Mouse (Mus musculus): ENCODE measurements around the gene Tnni2.

Gene Tnni2

DNA sequence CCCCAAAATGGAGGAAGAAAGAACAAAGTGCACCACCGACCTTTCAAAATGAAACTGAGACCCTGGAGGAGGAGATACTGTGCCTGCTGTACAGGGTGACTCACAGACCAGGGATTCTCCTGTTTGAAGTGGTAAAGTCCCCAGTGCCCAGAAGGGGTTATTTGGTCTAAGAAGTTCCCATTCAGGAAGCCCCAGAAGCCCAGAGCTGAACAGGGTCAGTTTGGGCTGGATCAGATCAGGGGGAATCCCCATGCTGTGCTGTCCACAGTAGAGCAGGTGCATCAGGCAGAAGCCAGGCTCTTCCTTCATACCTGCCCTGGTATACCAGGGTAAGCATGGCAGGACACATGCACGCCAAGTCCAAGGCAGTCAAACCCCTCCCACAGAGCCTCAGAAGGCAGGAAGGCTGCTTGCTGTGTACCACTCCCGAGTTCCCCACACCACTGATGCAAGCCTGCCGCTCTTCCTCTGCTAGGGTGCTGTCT is 21.0 kb downstream of the Tnni2 start:
- TF ChIP-seq GATA4 (IDR thresholded peaks at IDR 0.05; ENCODE audit: insufficient replicate concordance, low read length): no peak

DNA sequence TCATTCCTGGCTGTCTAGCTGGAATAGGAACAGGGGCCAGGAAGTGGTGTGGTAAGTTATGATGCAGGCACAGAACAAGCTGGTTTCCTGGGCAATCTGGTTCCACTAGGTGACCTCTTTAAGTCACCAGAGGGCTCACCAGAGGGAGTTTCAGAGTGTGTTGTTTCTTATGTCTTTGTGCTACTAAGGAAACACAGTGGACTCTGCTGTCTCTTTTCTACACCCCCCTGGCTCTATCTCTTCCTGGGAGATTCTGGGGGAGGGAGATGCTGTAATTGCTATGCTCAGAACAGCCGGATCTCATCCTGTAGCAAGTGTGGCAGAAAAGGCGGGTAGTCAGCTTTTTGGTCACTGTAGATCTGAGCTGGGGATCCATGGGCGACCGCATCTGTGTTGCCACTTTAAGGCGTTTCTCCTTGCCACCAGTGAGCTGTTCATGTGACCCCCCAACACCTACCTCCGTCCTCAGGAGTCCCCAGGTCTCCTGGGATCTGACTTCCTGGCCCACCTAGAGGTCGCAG is 28.6 kb downstream of the Tnni2 start:
- no peak for TF ChIP-seq GATA4 (IDR thresholded peaks at IDR 0.05; ENCODE audit: insufficient replicate concordance, low read length)

DNA sequence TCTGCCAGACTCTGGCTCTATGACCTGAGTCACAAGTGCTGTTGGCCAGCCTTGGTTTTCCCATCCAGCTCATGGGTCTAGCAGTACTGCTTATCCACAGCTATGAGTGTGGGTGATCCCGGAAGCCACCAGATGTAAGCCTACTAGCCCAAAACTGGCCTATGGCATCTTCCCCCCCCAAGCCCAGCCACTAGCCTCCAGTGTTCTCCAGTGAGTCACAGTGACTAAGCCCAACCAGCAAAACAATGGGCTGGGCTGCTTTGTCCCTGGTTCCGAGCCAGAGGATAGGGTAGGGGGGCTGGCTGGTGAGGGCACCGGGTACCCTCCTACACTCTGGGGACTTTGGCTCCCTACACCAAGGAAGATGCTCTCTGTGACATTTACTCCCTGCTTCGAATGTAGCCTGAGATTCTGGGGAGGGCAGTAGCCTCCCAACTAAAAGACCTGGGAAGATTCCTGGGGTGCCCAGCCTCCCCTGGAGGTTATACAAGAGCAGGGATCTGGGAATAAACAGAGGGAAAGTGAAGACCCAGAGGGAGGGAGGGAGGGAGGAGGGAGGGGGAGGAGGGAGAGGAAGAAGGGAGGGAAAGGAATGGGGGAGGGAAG is 29.3 kb downstream of the Tnni2 start:
- TF ChIP-seq GATA4 (IDR thresholded peaks at IDR 0.05; ENCODE audit: insufficient replicate concordance, low read length): no peak

DNA sequence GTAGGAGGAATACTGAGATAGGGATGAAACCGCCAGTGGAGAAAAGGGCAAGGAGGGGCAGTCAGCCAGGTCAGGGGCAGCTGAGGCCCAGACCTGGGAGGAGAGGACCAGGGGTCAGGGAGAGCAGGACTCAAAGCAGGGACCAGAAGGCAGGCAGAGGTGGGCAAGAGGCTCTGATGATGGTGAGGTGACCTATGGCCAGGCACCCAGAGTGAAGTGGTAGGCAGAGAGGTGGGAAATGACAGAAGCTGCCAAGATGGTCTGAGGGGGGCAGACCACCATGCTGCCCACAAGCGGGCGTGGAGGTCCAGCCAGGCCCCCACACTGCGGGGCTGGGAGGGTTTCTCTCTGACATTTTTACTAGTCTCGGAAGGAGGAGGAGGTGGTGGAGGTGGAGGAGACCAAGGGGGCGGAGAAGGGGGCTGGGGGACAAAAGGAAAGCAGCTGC is 29.8 kb downstream of the Tnni2 start:
- no peak for TF ChIP-seq GATA4 (IDR thresholded peaks at IDR 0.05; ENCODE audit: insufficient replicate concordance, low read length)

DNA sequence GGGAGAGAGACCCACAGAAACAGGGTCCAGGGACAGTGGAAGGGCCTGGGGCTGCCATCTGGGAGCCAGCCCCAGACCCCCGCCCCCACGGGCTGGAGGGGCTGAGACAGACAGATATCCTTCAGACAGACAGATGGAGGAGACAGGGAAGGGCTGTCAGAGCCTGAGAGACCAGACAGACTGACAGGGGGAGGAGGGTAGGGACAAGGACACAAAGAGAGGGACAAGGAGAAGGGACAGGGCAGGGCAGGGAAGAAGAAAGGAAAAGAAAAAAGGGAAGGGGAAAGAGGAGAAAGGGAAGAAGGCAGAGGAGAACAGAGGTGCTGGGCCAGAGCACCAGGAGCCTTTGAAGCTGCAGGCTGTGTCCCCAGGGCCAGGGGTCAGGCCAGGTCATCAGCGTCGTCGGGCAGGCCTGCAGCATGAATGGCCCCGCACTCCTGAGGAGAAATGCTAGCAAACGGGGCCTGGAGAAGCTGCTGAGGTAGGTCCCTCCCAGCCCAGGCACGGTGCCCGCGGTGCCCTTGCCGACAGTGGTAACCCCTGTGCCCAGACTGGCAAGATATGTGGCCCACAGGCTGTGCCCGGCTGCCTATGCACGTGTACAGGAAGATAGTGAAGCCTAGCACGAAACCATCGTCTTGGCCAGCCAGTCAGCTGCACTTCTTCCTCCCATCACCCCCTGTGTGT is 30.4 kb downstream of the Tnni2 start:
- TF ChIP-seq GATA4 (IDR thresholded peaks at IDR 0.05; ENCODE audit: insufficient replicate concordance, low read length): no peak

DNA sequence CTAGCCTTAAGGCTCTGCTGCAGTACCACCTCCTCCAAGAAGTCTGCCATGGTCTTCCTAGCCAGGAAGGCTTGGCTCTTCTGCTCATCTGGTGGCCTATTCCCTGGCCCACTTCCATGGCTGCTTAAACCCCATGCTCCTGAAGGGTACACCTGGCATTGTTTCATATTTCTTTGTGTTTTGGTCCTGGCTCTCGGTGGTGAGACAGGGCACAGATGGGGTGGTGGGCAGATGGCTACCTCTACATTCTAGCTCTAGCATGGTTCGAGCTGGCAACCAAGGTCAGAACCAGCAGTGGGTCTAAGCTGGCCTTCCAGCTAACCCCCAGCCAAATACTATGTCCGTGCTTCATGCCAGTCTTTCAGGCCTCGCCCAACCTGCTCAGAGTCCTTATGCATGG is 31.3 kb downstream of the Tnni2 start:
- TF ChIP-seq GATA4 (IDR thresholded peaks at IDR 0.05; ENCODE audit: insufficient replicate concordance, low read length): no peak

DNA sequence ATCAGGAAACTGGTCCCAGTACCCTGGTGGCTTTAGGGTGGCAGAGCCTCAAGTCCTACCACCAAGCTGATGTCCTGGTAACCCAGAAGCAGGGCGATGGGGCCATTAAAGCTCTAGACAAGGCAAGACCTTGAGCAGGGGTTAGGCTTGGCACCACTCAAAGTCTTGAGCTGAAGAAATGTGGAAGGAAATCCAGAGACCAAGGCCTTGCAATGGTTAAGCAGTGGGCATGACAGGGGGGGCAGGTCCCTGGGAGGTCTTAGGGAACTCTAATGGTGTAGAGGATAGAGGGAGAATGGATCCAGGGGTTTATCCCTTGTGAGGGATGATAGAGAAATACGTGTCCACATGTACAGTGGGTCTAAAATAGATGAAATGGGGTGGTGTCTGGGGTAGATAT is 31.9 kb downstream of the Tnni2 start:
- TF ChIP-seq GATA4 (IDR thresholded peaks at IDR 0.05; ENCODE audit: insufficient replicate concordance, low read length): no peak

DNA sequence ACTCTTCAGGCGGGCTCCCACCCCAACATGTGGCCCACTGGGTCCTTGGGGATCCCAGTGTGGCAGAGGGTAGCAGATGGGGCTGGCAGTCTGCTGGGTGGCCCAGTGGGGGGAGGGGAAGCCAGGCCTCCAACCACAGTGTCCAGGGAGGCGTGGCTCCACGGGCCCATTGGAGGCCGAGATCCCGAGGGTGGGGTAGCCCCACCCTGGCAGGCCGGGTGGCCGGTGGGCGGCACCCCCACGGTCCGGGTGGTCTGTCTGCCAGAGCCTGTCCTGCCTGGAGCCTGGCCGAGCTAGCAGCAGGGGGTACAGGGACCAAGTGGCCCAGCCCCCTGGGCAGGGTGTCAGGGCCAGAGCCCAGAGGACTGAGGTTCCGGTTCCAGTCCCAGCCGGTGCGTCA is 33.2 kb downstream of the Tnni2 start:
- TF ChIP-seq GATA4 (IDR thresholded peaks at IDR 0.05; ENCODE audit: insufficient replicate concordance, low read length): no peak

DNA sequence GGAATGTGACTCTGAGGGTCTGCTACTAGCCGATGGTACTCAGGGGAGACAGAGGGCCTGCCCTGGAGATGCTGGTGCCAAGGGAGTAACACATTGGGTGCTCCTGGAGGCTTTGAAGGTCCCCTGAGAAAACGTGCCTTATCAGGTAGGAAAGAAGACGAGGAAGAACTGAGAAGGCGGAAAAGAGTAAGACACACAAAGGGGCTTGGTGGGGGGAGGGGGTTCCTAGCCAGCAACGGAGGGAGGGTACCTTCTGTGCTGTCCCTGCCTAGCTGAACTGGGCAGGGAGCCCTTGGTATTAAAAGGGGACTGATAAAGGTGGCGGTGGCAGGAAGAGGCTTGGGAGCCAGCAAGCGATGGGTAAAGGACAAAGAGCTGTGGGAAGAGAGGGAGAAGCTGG is 34.0 kb downstream of the Tnni2 start:
- TF ChIP-seq GATA4 (IDR thresholded peaks at IDR 0.05; ENCODE audit: insufficient replicate concordance, low read length): no peak

DNA sequence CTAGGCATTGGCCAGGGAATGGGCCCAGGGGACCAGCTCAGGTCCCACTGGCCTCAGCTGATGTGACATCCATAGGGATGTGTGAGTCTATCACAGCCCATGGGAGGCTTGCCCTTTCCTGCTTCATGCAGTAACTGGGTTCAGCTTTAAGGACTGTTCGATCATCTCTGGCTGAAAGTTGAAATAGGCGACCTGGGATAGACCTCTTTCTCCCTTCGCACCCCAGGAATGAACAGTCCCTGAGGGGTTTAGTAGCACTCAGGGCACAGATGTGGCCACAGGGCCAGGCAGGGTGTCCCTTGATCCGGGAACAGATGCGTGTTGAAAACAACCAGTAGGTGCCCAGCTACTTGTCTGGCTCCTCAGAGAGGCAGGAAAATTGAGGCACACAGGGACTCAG is 34.7 kb downstream of the Tnni2 start:
- no peak for TF ChIP-seq GATA4 (IDR thresholded peaks at IDR 0.05; ENCODE audit: insufficient replicate concordance, low read length)

DNA sequence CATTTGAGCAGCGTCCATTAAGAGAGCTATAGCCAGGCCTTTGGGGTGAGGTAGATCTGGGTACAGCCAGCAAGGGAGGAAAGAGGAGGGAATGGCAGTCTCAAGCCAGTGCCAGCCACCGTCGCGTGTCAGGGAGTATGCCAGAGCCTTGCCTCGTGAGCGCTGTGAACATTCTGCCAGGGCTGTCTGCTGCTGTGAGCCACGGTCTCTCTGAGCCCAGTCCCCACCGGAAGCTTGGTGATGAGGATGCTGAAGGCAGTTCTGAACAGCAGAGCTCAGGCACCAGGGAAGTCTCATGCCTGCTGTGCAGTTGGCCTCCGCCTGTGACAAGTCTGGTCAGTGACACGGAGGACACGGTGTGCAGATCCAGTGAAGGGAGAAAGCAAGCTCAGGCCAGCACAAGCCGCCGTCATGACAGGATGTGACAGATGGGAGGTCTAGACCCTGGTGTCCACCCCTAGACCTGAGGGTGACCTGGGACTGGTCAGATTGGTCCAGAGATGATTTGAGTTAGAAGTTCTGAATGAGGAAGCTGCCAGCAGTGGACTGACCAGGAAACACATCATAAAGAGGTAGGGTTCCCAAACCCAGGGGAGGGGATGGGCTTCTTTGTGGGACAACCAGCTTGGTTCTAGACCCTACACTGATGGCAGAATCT is 35.3 kb downstream of the Tnni2 start:
- TF ChIP-seq GATA4 (IDR thresholded peaks at IDR 0.05; ENCODE audit: insufficient replicate concordance, low read length): no peak

DNA sequence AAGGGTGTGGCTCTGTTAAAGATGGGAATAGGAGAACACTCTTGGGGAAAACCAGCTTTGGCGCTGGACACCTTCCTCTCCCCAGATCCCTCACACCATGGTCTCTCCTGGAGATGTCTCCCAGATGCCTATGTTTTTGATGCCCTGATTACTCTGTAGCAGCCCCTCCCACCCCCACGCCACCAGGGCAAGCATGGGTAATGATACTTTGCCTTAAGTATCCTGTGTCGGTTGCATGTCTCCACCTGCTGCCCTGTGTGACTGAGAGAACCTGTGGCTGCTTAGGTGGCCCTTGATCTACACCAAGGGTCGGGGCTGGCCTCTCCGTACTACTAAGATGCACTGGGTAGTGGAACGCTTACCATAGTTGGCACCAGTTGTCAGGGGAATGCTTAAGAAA is 36.4 kb downstream of the Tnni2 start:
- no peak for TF ChIP-seq GATA4 (IDR thresholded peaks at IDR 0.05; ENCODE audit: insufficient replicate concordance, low read length)

DNA sequence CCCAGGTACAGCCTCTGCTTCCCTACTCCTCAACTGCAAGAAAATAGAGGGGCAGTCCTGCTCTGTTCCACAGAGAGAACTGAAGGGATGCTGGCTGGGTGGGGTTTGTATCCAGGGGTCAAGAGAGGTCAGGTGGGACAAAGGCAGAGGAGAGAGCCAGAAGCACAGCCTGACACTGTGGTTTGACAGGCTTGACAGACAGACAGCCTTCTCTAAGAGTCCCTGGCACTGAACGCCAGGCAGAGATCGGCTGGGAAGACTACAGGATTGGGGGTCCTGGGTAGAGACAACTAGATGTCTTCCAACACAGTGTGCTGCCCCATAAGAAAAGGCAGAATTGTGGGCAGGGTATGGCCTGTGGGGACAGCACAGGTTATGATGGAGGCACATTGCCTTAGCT is 37.0 kb downstream of the Tnni2 start:
- no peak for TF ChIP-seq GATA4 (IDR thresholded peaks at IDR 0.05; ENCODE audit: insufficient replicate concordance, low read length)

DNA sequence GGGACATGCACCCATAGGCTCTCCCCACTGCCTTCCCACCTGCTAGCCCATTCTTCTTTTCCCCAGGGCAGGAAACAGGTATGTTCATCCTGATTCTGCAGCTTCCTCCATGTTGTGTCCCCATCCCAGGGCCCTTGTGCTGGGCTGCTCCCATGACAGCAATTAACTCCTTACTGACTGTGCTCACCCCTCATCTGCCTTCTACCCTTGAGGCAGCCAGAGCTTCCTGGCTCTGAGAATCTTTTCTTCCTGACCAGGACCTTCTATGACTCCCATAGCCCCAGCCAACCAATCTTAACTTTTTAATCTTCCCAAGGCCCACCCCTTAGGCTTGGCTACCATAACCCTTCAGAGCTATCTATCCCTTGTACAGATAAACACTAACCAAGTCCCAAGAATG is 37.7 kb downstream of the Tnni2 start:
- TF ChIP-seq GATA4 (IDR thresholded peaks at IDR 0.05; ENCODE audit: insufficient replicate concordance, low read length): no peak

DNA sequence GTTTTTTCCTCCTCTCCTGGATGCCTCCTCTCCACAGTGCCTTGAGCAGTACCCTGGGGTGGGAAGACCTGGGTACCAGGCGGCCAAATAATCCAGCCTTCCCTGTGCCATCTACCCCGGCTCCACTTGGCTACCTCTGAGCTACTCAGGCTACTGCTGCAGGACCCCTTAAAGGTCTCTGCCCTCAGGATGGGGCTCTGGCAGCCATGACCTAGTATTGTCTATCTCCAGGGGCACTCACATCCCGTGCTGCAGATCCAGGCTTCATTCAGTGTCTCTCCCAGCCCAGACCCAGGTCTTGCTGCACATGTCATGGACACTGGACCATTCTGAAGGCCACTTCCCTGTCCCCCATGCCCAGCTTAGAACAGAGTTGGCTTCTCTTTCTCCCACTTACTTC is 38.3 kb downstream of the Tnni2 start:
- no peak for TF ChIP-seq GATA4 (IDR thresholded peaks at IDR 0.05; ENCODE audit: insufficient replicate concordance, low read length)

DNA sequence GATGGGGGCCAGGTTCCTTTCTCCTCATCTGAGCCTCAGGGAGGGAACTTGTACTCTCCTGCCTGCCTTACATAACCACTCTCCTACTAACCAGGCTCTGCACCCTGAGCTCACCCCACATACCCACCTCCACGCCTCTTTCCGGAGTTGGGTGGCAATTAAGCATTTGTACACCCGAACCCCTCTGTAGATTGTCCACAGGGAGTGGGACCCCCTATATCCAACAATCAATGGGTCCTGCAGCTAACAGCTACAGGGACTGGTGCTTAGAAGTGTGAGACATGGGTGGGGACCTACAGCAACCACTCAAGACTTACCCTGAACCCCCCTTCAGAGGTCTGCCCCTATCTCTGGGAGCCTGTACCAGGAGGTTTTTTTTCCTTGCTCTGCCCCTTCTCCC is 39.1 kb downstream of the Tnni2 start:
- TF ChIP-seq GATA4 (IDR thresholded peaks at IDR 0.05; ENCODE audit: insufficient replicate concordance, low read length): no peak

All from liver, adult (tissue).